Mouse (Mus musculus) frontal cortex, postnatal 10 days (tissue): Measurements from ENCODE around the gene Vps37c.

ENCODE experiments used
- DNase-seq, 2 experiments: peaks; one replicate each; pipeline ENCODE4 v3.0.0; 2022; ENCODE audit warnings: low spot score in 2 of 2, mixed read lengths in 1 of 2

Gene Vps37c

GRCm38 (mm10) chr19:10689470-10690166 lies 1.1 kb downstream of the Vps37c start:
- DNase-seq, result no peak

GRCm38 (mm10) chr19:10690336-10690735 lies 1.8 kb downstream of the Vps37c start:
- no peak for DNase-seq

- DNase-seq, result no peak
Measured at GRCm38 (mm10) chr19:10691121-10691520, 2.6 kb downstream of the Vps37c start.

- DNase-seq, result no peak
Measured at GRCm38 (mm10) chr19:10691660-10692059, 3.1 kb downstream of the Vps37c start.

GRCm38 (mm10) chr19:10692361-10692760 lies 3.8 kb downstream of the Vps37c start:
- no peak for DNase-seq

GRCm38 (mm10) chr19:10693926-10694682 lies 5.6 kb downstream of the Vps37c start:
- DNase-seq, result no peak

- DNase-seq, result no peak
Measured at GRCm38 (mm10) chr19:10695801-10696200, 7.3 kb downstream of the Vps37c start.

- DNase-seq, result no peak
Measured at GRCm38 (mm10) chr19:10698131-10698991, 9.8 kb downstream of the Vps37c start.

- no peak for DNase-seq
Measured at GRCm38 (mm10) chr19:10699851-10700250, 11.3 kb downstream of the Vps37c start.

- DNase-seq, result no peak
Measured at GRCm38 (mm10) chr19:10701013-10701726, 12.6 kb downstream of the Vps37c start.

- no peak for DNase-seq
Measured at GRCm38 (mm10) chr19:10702125-10702524, 13.6 kb downstream of the Vps37c start.

GRCm38 (mm10) chr19:10703470-10703869 lies 14.9 kb downstream of the Vps37c start:
- DNase-seq, result no peak

GRCm38 (mm10) chr19:10707087-10707875 lies 18.7 kb downstream of the Vps37c start:
- DNase-seq, result no peak

- DNase-seq, result no peak
Measured at GRCm38 (mm10) chr19:10707881-10708280, 19.3 kb downstream of the Vps37c start.

GRCm38 (mm10) chr19:10708900-10709299 lies 20.4 kb downstream of the Vps37c start:
- DNase-seq, result no peak

GRCm38 (mm10) chr19:10709360-10710087 lies 21.0 kb downstream of the Vps37c start:
- DNase-seq, result peak; percentile 94 to 96

- peak; percentile 47 to 70 for DNase-seq
Measured at GRCm38 (mm10) chr19:10710088-10710511, 21.6 kb downstream of the Vps37c start.

GRCm38 (mm10) chr19:10710751-10711150 lies 22.2 kb downstream of the Vps37c start:
- no peak for DNase-seq

GRCm38 (mm10) chr19:10712194-10712593 lies 23.7 kb downstream of the Vps37c start:
- no peak for DNase-seq

- no peak for DNase-seq
Measured at GRCm38 (mm10) chr19:10712646-10713045, 24.1 kb downstream of the Vps37c start.
